In the genomic region with DNA sequence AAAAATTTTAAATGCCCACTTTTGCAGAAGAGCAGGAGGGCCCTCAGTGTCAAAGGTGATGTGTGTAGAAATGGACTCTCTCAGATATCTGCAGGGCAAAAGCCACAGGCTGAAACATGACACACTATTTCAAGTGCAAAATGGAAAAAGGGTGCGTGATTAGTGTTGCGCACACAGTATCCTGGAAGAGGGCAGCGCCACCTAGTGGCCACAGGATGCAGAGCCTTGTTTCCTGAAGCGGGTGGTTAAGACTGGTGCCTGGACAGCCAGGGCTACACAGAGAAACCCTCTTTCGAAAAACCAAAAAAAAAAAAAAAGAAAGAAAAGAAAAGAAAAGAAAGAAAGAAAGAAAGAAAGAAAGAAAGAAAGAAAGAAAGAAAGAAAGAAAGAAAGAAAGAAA, we compare ENCODE assay signal across 9 mouse cellular contexts. TPM values are rescaled to one million over a fixed set of nuclear protein-coding genes. Genes with fewer than 3 reads are reported as not detected.
DNase-seq lines count a peak whose midpoint lies in the region; ATAC-seq and TF ChIP-seq lines count a peak whose summit lies in the region.
"Had no signal": no experiment of that assay in that cellular context is flagged by ENCODE, and none has a peak within 500 bp of the region (broad histone marks: within the 10 kb centered on the region; RNA-seq: fewer than 3 reads in every experiment).

No protein-coding gene starts in this region.

- no peak for TF ChIP-seq EP300 in liver, embryonic 14.5 days (IDR thresholded peaks at IDR 0.05; ENCODE audit: low read depth)
- no peak for TF ChIP-seq EP300 in stomach, postnatal 0 days (optimal IDR thresholded peaks at IDR 0.05)

- H3K9ac ChIP-seq in embryonic facial prominence, embryonic 14.5 days (ENCODE audit: low read depth, low read length), result no peak overlapping the region
- no peak overlapping the region for H3K9ac ChIP-seq in liver, embryonic 14.5 days (replicated peaks)
- H3K9ac ChIP-seq in neural tube, embryonic 12.5 days, result no peak overlapping the region
- H3K9ac ChIP-seq in stomach, postnatal 0 days (ENCODE audit: low read length), result no peak overlapping the region
- H3K9ac ChIP-seq: embryonic facial prominence, embryonic 12.5 days had no signal

- 8% methylated on average over 5 of the region's 5 CpGs for WGBS in embryonic facial prominence, embryonic 14.5 days
- 17% methylated on average over 5 of the region's 5 CpGs for WGBS in heart, embryonic 10.5 days
- 5% methylated on average over 5 of the region's 5 CpGs for WGBS in liver, embryonic 14.5 days (ENCODE audit: insufficient replicate concordance)
- 16% methylated on average over 5 of the region's 5 CpGs for WGBS in neural tube, embryonic 12.5 days
- 3% methylated on average over 5 of the region's 5 CpGs for WGBS in stomach, postnatal 0 days

- H3K27ac ChIP-seq in embryonic facial prominence, embryonic 14.5 days (replicated peaks; ENCODE audit: low read depth, low read length), result no peak overlapping the region
- H3K27ac ChIP-seq in heart, embryonic 10.5 days, result no peak overlapping the region
- no peak overlapping the region for H3K27ac ChIP-seq in liver, embryonic 14.5 days
- H3K27ac ChIP-seq in neural tube, embryonic 12.5 days, result no peak overlapping the region
- H3K27ac ChIP-seq in stomach, postnatal 0 days (replicated peaks), result no peak overlapping the region
- H3K27ac ChIP-seq: embryonic facial prominence, embryonic 12.5 days had no signal

- peak; percentile 96 for TF ChIP-seq CTCF in liver, embryonic 14.5 days (IDR thresholded peaks at IDR 0.05; ENCODE audit: low read depth)
- TF ChIP-seq CTCF in stomach, postnatal 0 days (IDR thresholded peaks at IDR 0.05; ENCODE audit: low read depth), result peak; percentile 92

- H3K4me2 ChIP-seq in embryonic facial prominence, embryonic 14.5 days (ENCODE audit: low read depth, low read length), result no peak overlapping the region
- H3K4me2 ChIP-seq in liver, embryonic 14.5 days (ENCODE audit: low read depth), result no peak overlapping the region
- no peak overlapping the region for H3K4me2 ChIP-seq in neural tube, embryonic 12.5 days (replicated peaks)
- H3K4me2 ChIP-seq in stomach, postnatal 0 days (replicated peaks; ENCODE audit: low read depth), result no peak overlapping the region

- peak; percentile 81 to 85 for DNase-seq in B cell, adult 2 months
- peak; percentile 83 to 90 for DNase-seq in adrenal gland, postnatal 36 days
- peak; percentile 90 for DNase-seq in embryonic facial prominence, embryonic 14.5 days (ENCODE audit: low spot score)
- peak; percentile 89 for DNase-seq in heart, embryonic 10.5 days (ENCODE audit: low spot score)
- peak; percentile 86 for DNase-seq in kidney, postnatal 14 days
- DNase-seq in liver, embryonic 14.5 days (ENCODE audit: low read depth in 3 of 3, low spot score in 3 of 3), result peak; percentile 46 to 59 (median 49)
- DNase-seq in stomach, postnatal 0 days (ENCODE audit: low spot score), result peak; percentile 87

- H3K4me1 ChIP-seq in embryonic facial prominence, embryonic 14.5 days (ENCODE audit: control insufficient read depth, insufficient read depth, low read length), result no peaks in the 10 kb centered on the region
- H3K4me1 ChIP-seq in heart, embryonic 10.5 days, result no peaks in the 10 kb centered on the region
- no peaks in the 10 kb centered on the region for H3K4me1 ChIP-seq in liver, embryonic 14.5 days (replicated peaks; ENCODE audit: control insufficient read depth in 2 of 2, insufficient read depth in 2 of 2, low read length in 1 of 2)
- H3K4me1 ChIP-seq in neural tube, embryonic 12.5 days, result no peaks in the 10 kb centered on the region
- no peaks in the 10 kb centered on the region for H3K4me1 ChIP-seq in stomach, postnatal 0 days (replicated peaks; ENCODE audit: control insufficient read depth, insufficient read depth)
- H3K4me1 ChIP-seq: embryonic facial prominence, embryonic 12.5 days had no signal

- peak; percentile 87 for ATAC-seq in embryonic facial prominence, embryonic 14.5 days (ENCODE audit: low read depth)
- ATAC-seq in liver, embryonic 14.5 days (ENCODE audit: insufficient read depth), result no peak
- peak; percentile 58; the same call in 1 of the 2 replicates for ATAC-seq in neural tube, embryonic 12.5 days (ENCODE audit: low FRiP score, low read depth)
- peak; percentile 84; the same call in 1 of the 2 replicates for ATAC-seq in stomach, postnatal 0 days (ENCODE audit: low FRiP score, low TSS enrichment)

- H3K9me3 ChIP-seq in embryonic facial prominence, embryonic 14.5 days (ENCODE audit: control insufficient read depth, low read length), result no peaks in the 10 kb centered on the region
- H3K9me3 ChIP-seq in heart, embryonic 10.5 days, result no peaks in the 10 kb centered on the region
- H3K9me3 ChIP-seq in liver, embryonic 14.5 days (ENCODE audit: control insufficient read depth, low read length), result no peaks in the 10 kb centered on the region
- H3K9me3 ChIP-seq in neural tube, embryonic 12.5 days, result no peaks in the 10 kb centered on the region
- H3K9me3 ChIP-seq in stomach, postnatal 0 days (ENCODE audit: control insufficient read depth, low read length), result no peaks in the 10 kb centered on the region
- H3K9me3 ChIP-seq: embryonic facial prominence, embryonic 12.5 days had no signal

- H3K27me3 ChIP-seq in embryonic facial prominence, embryonic 14.5 days (replicated peaks; ENCODE audit: control insufficient read depth, insufficient read depth, low read length), result no peaks in the 10 kb centered on the region
- no peaks in the 10 kb centered on the region for H3K27me3 ChIP-seq in heart, embryonic 10.5 days (ENCODE audit: insufficient read depth, poor library complexity, severe bottlenecking)
- H3K27me3 ChIP-seq in liver, embryonic 14.5 days (ENCODE audit: control insufficient read depth, insufficient read depth, low read length), result no peaks in the 10 kb centered on the region
- no peaks in the 10 kb centered on the region for H3K27me3 ChIP-seq in neural tube, embryonic 12.5 days (replicated peaks)
- no peaks in the 10 kb centered on the region for H3K27me3 ChIP-seq in stomach, postnatal 0 days (ENCODE audit: control insufficient read depth, insufficient read depth, low read length)
- H3K27me3 ChIP-seq: embryonic facial prominence, embryonic 12.5 days had no signal

- H3K4me3 ChIP-seq in embryonic facial prominence, embryonic 14.5 days (ENCODE audit: low read depth, low read length), result no peak overlapping the region
- no peak overlapping the region for H3K4me3 ChIP-seq in heart, embryonic 10.5 days
- H3K4me3 ChIP-seq in liver, embryonic 14.5 days (ENCODE audit: insufficient read depth in 1 of 2, low read depth in 2 of 2, low read length in 2 of 2), result no peak overlapping the region
- H3K4me3 ChIP-seq in neural tube, embryonic 12.5 days, result no peak overlapping the region
- H3K4me3 ChIP-seq in stomach, postnatal 0 days (ENCODE audit: low read depth, low read length), result no peak overlapping the region
- H3K4me3 ChIP-seq: embryonic facial prominence, embryonic 12.5 days had no signal

- no peaks in the 10 kb centered on the region for H3K36me3 ChIP-seq in embryonic facial prominence, embryonic 14.5 days (ENCODE audit: control insufficient read depth, insufficient read depth, low read length)
- H3K36me3 ChIP-seq in heart, embryonic 10.5 days, result no peaks in the 10 kb centered on the region
- no peaks in the 10 kb centered on the region for H3K36me3 ChIP-seq in liver, embryonic 14.5 days (replicated peaks; ENCODE audit: control insufficient read depth, insufficient read depth, low read depth)
- H3K36me3 ChIP-seq in neural tube, embryonic 12.5 days, result no peaks in the 10 kb centered on the region
- H3K36me3 ChIP-seq in stomach, postnatal 0 days (ENCODE audit: control insufficient read depth, insufficient read depth, low read length), result no peaks in the 10 kb centered on the region
- H3K36me3 ChIP-seq: embryonic facial prominence, embryonic 12.5 days had no signal

RNA-seq across cellular contexts. Expression of gene Vwa3a, which starts 15.6 kb away (rescaled TPM):
- 1 to 10 TPM; 1.1 to 3.8 TPM for total RNA-seq in adrenal gland, postnatal 36 days (2021)
- 0.54 and 1.0 TPM in 2 replicates for polyA plus RNA-seq in embryonic facial prominence, embryonic 14.5 days (2014; fragmentation: Nextera tagmentation; extraction: Ambion mirVana)
- 0.39 and 0.60 TPM in 2 replicates for polyA plus RNA-seq in heart, embryonic 10.5 days (2016; fragmentation: Nextera tagmentation; extraction: Ambion mirVana)
- 0.04 and 0.07 TPM in 2 replicates for polyA plus RNA-seq in liver, embryonic 14.5 days (2012; rRNA removed)
- not detected in 2 replicates for polyA plus RNA-seq in liver, embryonic 14.5 days (2014; fragmentation: Nextera tagmentation; extraction: Ambion mirVana)
- 0.28 and 0.50 TPM in 2 replicates for polyA plus RNA-seq in neural tube, embryonic 12.5 days (2016; fragmentation: Nextera tagmentation; extraction: Ambion mirVana)
- polyA plus RNA-seq in stomach, postnatal 0 days (2015; fragmentation: Nextera tagmentation; extraction: Ambion mirVana), result 0.21 and 0.29 TPM in 2 replicates

RNA-seq across cellular contexts. Expression of gene Gm5737, which starts 57.5 kb away (rescaled TPM):
- total RNA-seq in adrenal gland, postnatal 36 days (2021), result not detected
- not detected in 2 replicates for polyA plus RNA-seq in embryonic facial prominence, embryonic 14.5 days (2014; fragmentation: Nextera tagmentation; extraction: Ambion mirVana)
- not detected in 2 replicates for polyA plus RNA-seq in heart, embryonic 10.5 days (2016; fragmentation: Nextera tagmentation; extraction: Ambion mirVana)
- not detected in 2 replicates for polyA plus RNA-seq in liver, embryonic 14.5 days (2012; rRNA removed)
- not detected in 2 replicates for polyA plus RNA-seq in liver, embryonic 14.5 days (2014; fragmentation: Nextera tagmentation; extraction: Ambion mirVana)
- not detected in 2 replicates for polyA plus RNA-seq in neural tube, embryonic 12.5 days (2016; fragmentation: Nextera tagmentation; extraction: Ambion mirVana)
- not detected in 2 replicates for polyA plus RNA-seq in stomach, postnatal 0 days (2015; fragmentation: Nextera tagmentation; extraction: Ambion mirVana)
- polyA plus RNA-seq: embryonic facial prominence, embryonic 12.5 days had no signal
